9 mouse cellular contexts compared by ENCODE assay signal in the genomic region with DNA sequence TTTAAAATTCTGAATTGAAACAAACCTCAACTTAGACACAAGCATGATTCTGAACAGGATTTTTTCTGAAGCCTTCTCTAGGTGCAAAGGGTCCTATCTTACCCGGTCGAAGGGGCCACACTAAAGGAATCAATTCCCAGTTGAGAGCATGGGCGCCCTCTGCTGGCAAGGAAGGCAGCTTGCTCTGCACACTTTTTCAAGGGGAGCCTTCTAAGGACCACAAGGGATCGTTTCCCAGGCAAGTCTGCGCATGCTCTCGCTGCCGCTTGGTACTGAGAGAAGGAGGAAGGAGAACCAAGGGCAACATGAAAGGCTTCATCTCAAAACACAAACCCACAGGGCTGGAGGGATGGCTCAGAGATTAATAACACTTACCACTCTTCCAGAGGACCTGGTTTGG. TPM values are rescaled to one million over a fixed set of nuclear protein-coding genes. Genes with fewer than 3 reads are reported as not detected.
DNase-seq lines count a peak whose midpoint lies in the region; ATAC-seq and TF ChIP-seq lines count a peak whose summit lies in the region.
"Had no signal": no experiment of that assay in that cellular context is flagged by ENCODE, and none has a peak within 500 bp of the region (broad histone marks: within the 10 kb centered on the region; RNA-seq: fewer than 3 reads in every experiment).

No protein-coding gene starts in this region.

- no peaks in the 10 kb centered on the region for H3K9me3 ChIP-seq in liver, embryonic 12.5 days (replicated peaks)
- H3K9me3 ChIP-seq in forebrain, embryonic 11.5 days (ENCODE audit: control insufficient read depth, low read length), result no peaks in the 10 kb centered on the region
- H3K9me3 ChIP-seq in hindbrain, postnatal 0 days (ENCODE audit: low read length), result no peaks in the 10 kb centered on the region
- no peaks in the 10 kb centered on the region for H3K9me3 ChIP-seq in midbrain, embryonic 11.5 days (ENCODE audit: control insufficient read depth, low read length)
- H3K9me3 ChIP-seq: embryonic facial prominence, embryonic 15.5 days had no signal

- TF ChIP-seq CTCF in hindbrain, postnatal 0 days (IDR thresholded peaks at IDR 0.05; ENCODE audit: low read depth), result peak; percentile 92

- ATAC-seq in liver, embryonic 12.5 days, result no peak
- ATAC-seq in forebrain, embryonic 11.5 days (replicated peaks; ENCODE audit: low FRiP score), result no peak; the same call in 1 of the 2 replicates
- ATAC-seq in hindbrain, postnatal 0 days, result peak; percentile 80
- peak; percentile 61 for ATAC-seq in midbrain, embryonic 11.5 days (ENCODE audit: low FRiP score)

- peak; percentile 76 for DNase-seq in liver
- DNase-seq in brain, adult 2 months (ENCODE audit: low read depth, low spot score), result peak; percentile 87
- peak; percentile 88 for DNase-seq in forebrain, embryonic 11.5 days (ENCODE audit: low spot score)
- peak; percentile 95 for DNase-seq in hindbrain, postnatal 0 days (ENCODE audit: low spot score)
- peak; percentile 41 for DNase-seq in left cerebral cortex, adult 11 months (ENCODE audit: low spot score)
- DNase-seq in midbrain, embryonic 11.5 days (ENCODE audit: low spot score, missing footprints), result peak; percentile 96
- peak; percentile 66 for DNase-seq in thymus, postnatal 0 days (ENCODE audit: low spot score)

- H3K27ac ChIP-seq in liver, embryonic 12.5 days, result no peak overlapping the region
- H3K27ac ChIP-seq in forebrain, embryonic 11.5 days (ENCODE audit: low read depth, low read length), result no peak overlapping the region
- H3K27ac ChIP-seq in hindbrain, postnatal 0 days, result no peak overlapping the region; the same call in 1 of the 2 replicates
- no peak overlapping the region for H3K27ac ChIP-seq in midbrain, embryonic 11.5 days (ENCODE audit: low read depth, low read length)
- H3K27ac ChIP-seq: embryonic facial prominence, embryonic 15.5 days had no signal

- H3K9ac ChIP-seq in liver, embryonic 12.5 days, result no peak overlapping the region
- H3K9ac ChIP-seq in forebrain, embryonic 11.5 days (ENCODE audit: low read length), result no peak overlapping the region
- no peak overlapping the region for H3K9ac ChIP-seq in hindbrain, postnatal 0 days (replicated peaks; ENCODE audit: low read length)
- H3K9ac ChIP-seq in midbrain, embryonic 11.5 days (ENCODE audit: low read length), result no peak overlapping the region
- H3K9ac ChIP-seq: embryonic facial prominence, embryonic 15.5 days had no signal

- H3K4me3 ChIP-seq in liver, embryonic 12.5 days, result no peak overlapping the region
- H3K4me3 ChIP-seq in forebrain, embryonic 11.5 days (ENCODE audit: low read depth, low read length), result no peak overlapping the region
- H3K4me3 ChIP-seq in hindbrain, postnatal 0 days (ENCODE audit: low read length), result no peak overlapping the region
- no peak overlapping the region for H3K4me3 ChIP-seq in midbrain, embryonic 11.5 days (ENCODE audit: low read depth, low read length)
- H3K4me3 ChIP-seq: embryonic facial prominence, embryonic 15.5 days had no signal

- no peaks in the 10 kb centered on the region for H3K27me3 ChIP-seq in liver, embryonic 12.5 days (replicated peaks)
- H3K27me3 ChIP-seq in forebrain, embryonic 11.5 days (ENCODE audit: control insufficient read depth, insufficient read depth, low read length), result no peaks in the 10 kb centered on the region
- no peaks in the 10 kb centered on the region for H3K27me3 ChIP-seq in hindbrain, postnatal 0 days (ENCODE audit: insufficient read depth, low read length)
- H3K27me3 ChIP-seq in midbrain, embryonic 11.5 days (ENCODE audit: control insufficient read depth, insufficient read depth, low read length), result peaks cover 7% of the 10 kb centered on the region
- H3K27me3 ChIP-seq: embryonic facial prominence, embryonic 15.5 days had no signal

- H3K4me2 ChIP-seq in liver, embryonic 12.5 days, result no peak overlapping the region
- H3K4me2 ChIP-seq in forebrain, embryonic 11.5 days (ENCODE audit: low read depth, low read length, severe bottlenecking), result no peak overlapping the region
- 0 out of 2 replicates have a peak overlapping the region, but pooled peaks have one; percentile 8 for H3K4me2 ChIP-seq in hindbrain, postnatal 0 days (ENCODE audit: low read depth, low read length)
- H3K4me2 ChIP-seq in midbrain, embryonic 11.5 days, result no peak overlapping the region
- H3K4me2 ChIP-seq: embryonic facial prominence, embryonic 15.5 days had no signal

- peaks cover 26% of the 10 kb centered on the region for H3K36me3 ChIP-seq in liver, embryonic 12.5 days
- no peaks in the 10 kb centered on the region; the same call in 1 of the 2 replicates for H3K36me3 ChIP-seq in forebrain, embryonic 11.5 days (ENCODE audit: control insufficient read depth, insufficient read depth, low read length)
- H3K36me3 ChIP-seq in hindbrain, postnatal 0 days (ENCODE audit: insufficient read depth, low read length), result no peaks in the 10 kb centered on the region
- H3K36me3 ChIP-seq in midbrain, embryonic 11.5 days (ENCODE audit: control insufficient read depth, insufficient read depth, low read length), result no peaks in the 10 kb centered on the region

- no peaks in the 10 kb centered on the region for H3K4me1 ChIP-seq in liver, embryonic 12.5 days
- H3K4me1 ChIP-seq in forebrain, embryonic 11.5 days (replicated peaks; ENCODE audit: control insufficient read depth, insufficient read depth, low read length), result no peaks in the 10 kb centered on the region
- H3K4me1 ChIP-seq in hindbrain, postnatal 0 days (ENCODE audit: insufficient read depth, low read length), result no peaks in the 10 kb centered on the region
- H3K4me1 ChIP-seq in midbrain, embryonic 11.5 days (ENCODE audit: control insufficient read depth, insufficient read depth, low read length), result no peaks in the 10 kb centered on the region

- WGBS in liver, embryonic 12.5 days (ENCODE audit: insufficient replicate concordance), result 26% methylated on average over 7 of the region's 7 CpGs
- 12% methylated on average over 7 of the region's 7 CpGs for WGBS in forebrain, embryonic 11.5 days
- 8% methylated on average over 7 of the region's 7 CpGs for WGBS in hindbrain, postnatal 0 days
- WGBS in midbrain, embryonic 11.5 days, result 17% methylated on average over 7 of the region's 7 CpGs

RNA-seq across cellular contexts. Expression of gene Bdkrb1, which starts 8.9 kb away (rescaled TPM):
- polyA plus RNA-seq in liver, embryonic 12.5 days (2016; fragmentation: Nextera tagmentation; extraction: Ambion mirVana), result not detected in 2 replicates
- not detected in 2 replicates for polyA plus RNA-seq in forebrain, embryonic 11.5 days (2014; fragmentation: Nextera tagmentation; extraction: Ambion mirVana)
- total RNA-seq in hindbrain, postnatal 0 days (2014; rRNA removed), result 0.63 TPM in 1 of 2 replicates, not detected in the other
- 0.18 TPM in 1 of 2 replicates, not detected in the other for polyA plus RNA-seq in hindbrain, postnatal 0 days (2015; fragmentation: Nextera tagmentation; extraction: Ambion mirVana)
- 0.12 TPM in 1 of 2 replicates, not detected in the other for polyA plus RNA-seq in midbrain, embryonic 11.5 days (2014; fragmentation: Nextera tagmentation; extraction: Ambion mirVana)
- polyA plus RNA-seq in thymus, postnatal 0 days (2015; fragmentation: Nextera tagmentation; extraction: Ambion mirVana), result 0.86 and 1.1 TPM in 2 replicates

RNA-seq across cellular contexts. Expression of gene Bdkrb2, which starts 48.7 kb away (rescaled TPM):
- not detected in 2 replicates for polyA plus RNA-seq in liver, embryonic 12.5 days (2016; fragmentation: Nextera tagmentation; extraction: Ambion mirVana)
- 0.11 and 0.39 TPM in 2 replicates for polyA plus RNA-seq in forebrain, embryonic 11.5 days (2014; fragmentation: Nextera tagmentation; extraction: Ambion mirVana)
- total RNA-seq in hindbrain, postnatal 0 days (2014; rRNA removed), result 2.6 and 3.7 TPM in 2 replicates
- polyA plus RNA-seq in hindbrain, postnatal 0 days (2015; fragmentation: Nextera tagmentation; extraction: Ambion mirVana), result 0.90 and 0.98 TPM in 2 replicates
- polyA plus RNA-seq in midbrain, embryonic 11.5 days (2014; fragmentation: Nextera tagmentation; extraction: Ambion mirVana), result 0.10 and 0.12 TPM in 2 replicates
- 1.7 and 1.8 TPM in 2 replicates for polyA plus RNA-seq in thymus, postnatal 0 days (2015; fragmentation: Nextera tagmentation; extraction: Ambion mirVana)

Comparison
In these comparisons a context has a peak if more than half of its experiments do, and no peak if none do; other contexts are left out.
1. DNase-seq: peak in every context shown above with its lines; median percentile 96 in midbrain, embryonic 11.5 days; 95 in hindbrain, postnatal 0 days; 88 in forebrain, embryonic 11.5 days; 87 in brain, adult 2 months; 76 in liver; 66 in thymus, postnatal 0 days; 41 in left cerebral cortex, adult 11 months.
2. ATAC-seq: peak in hindbrain, postnatal 0 days (single experiment) and midbrain, embryonic 11.5 days (single experiment); none in liver, embryonic 12.5 days (single experiment) and forebrain, embryonic 11.5 days (single experiment).